Mouse (Mus musculus): ENCODE measurements around the gene Pparg. TPM values are rescaled to one million over a fixed set of nuclear protein-coding genes. Genes with fewer than 3 reads are reported as not detected.

Pparg gene
- polyA plus RNA-seq, 1 experiment from 2014 or later: 4.2 TPM

DNA sequence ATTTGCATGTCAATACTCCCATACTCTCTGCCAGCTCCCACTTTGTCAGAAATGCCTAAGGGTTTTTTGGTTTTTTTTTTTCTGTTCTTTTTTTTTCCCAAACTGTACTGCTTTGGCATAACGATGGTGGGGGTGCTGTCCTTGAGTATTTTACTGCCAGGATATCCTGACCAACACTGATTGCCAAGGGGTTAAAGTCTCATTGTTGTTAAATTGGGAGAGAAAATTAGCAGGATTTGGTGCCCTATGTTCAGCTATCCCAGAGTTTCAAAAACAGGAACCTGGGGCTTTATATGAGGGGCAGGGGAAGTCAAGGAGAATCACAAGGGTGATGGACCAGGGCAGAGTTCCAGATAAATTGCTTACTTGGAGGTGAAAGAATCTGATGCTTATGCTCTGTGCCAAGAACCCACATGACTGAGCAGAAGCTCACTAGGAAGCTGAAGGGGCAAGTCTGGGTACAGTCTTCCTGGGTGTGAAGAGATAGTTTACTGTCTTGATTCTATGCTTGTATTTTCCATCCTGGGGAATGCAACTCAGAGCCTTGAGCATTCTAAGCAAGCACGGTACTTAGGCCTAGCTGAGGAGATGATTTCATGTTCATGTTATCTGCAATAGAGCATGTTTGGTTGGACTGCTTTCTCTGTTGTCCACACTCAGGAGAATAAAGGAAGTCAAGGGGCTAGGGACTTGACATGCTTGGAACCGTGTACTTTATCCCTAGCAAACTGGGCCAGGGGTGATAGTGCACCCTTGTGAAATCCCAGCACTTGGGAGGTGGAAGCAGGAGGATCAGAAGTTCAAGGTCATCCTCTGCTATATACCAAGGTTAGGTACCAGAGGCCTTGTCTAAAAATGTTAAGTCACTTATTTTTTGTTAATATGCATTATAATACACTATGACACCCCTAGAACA lies 109.2 kb downstream of the Pparg start:
- ATAC-seq (ENCODE audit: borderline replicate concordance, extremely low read depth, low FRiP score, low TSS enrichment): no peak
- Histone ChIP-seq H3K4me1 (peaks cover 15% of the 10 kb centered on the region; the same call in 1 of the 2 replicates), H3K27ac (0 out of 2 replicates have a peak overlapping the region, but pooled peaks have one; percentile 15), H3K9me3 (no peaks in the 10 kb centered on the region), H3K9ac (no peak overlapping the region), H3K4me2 (no peak overlapping the region), H3K36me3 (no peaks in the 10 kb centered on the region), H3K27me3 (no peaks in the 10 kb centered on the region), H3K4me3 (no peak overlapping the region)
- WGBS: 57% methylated on average over 3 of the region's 3 CpGs

DNA sequence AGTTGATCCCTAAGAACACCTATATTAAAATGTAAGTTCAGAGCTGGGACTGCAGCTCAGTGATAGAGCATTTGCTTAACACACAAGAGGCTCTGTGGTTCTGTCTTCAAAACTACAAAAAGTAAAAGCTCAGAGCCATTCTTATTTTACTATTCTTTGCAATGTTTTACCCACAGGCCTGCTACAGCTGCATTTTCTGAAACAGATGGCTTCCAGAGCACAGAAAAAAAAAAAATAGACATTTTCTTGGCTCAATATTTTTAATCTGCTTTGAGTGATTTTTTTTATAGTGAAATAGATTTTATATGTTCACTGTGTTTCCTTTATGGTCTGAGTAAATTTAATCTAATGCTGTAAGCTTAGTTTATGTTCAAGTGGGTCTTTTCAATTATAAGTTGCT lies 111.2 kb downstream of the Pparg start:
- Histone ChIP-seq H3K27me3 (no peaks in the 10 kb centered on the region), H3K36me3 (no peaks in the 10 kb centered on the region), H3K9ac (no peak overlapping the region), H3K27ac (no peak overlapping the region), H3K4me1 (peaks cover 17% of the 10 kb centered on the region), H3K4me2 (no peak overlapping the region), H3K4me3 (no peak overlapping the region), H3K9me3 (no peaks in the 10 kb centered on the region)
- ATAC-seq (ENCODE audit: borderline replicate concordance, extremely low read depth, low FRiP score, low TSS enrichment): no peak

DNA sequence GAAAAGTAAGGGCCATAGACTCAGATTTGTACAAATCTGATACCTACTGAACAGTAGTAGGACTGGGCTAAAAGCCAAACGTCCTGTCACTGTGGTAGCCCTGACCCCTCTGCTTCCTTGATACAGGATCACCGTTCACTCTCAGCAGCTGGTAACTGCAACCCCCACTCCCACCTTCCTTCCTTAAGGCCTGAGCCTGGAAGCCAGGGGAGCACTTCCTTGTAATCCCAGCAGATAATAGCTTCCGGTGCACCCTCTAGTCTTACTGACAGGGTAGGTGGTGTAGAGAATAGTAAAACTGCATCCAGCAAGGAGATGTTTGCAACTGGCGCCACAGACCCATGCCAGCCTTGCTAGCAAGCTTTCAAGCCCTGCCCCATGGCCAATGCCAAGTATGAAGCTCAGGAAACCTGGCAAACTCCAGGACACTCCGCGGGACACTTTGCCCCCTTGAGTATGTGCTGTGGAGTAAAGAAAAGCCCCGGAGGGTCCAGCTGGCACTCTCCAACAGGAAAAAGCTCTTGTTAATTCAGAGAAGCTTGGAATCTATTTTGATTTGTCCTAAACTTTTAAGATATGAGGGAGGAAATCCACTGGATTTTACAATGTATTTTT lies 116.4 kb downstream of the Pparg start:
- no peak for ATAC-seq (ENCODE audit: borderline replicate concordance, extremely low read depth, low FRiP score, low TSS enrichment)
- no peaks in the 10 kb centered on the region for H3K9me3 ChIP-seq
- no peaks in the 10 kb centered on the region for H3K36me3 ChIP-seq
- H3K9ac ChIP-seq: no peak overlapping the region
- H3K4me2 ChIP-seq: no peak overlapping the region
- peaks cover 36% of the 10 kb centered on the region for H3K4me1 ChIP-seq
- no peak overlapping the region for H3K4me3 ChIP-seq
- 0 out of 2 replicates have a peak overlapping the region, but pooled peaks have one; percentile 25 for H3K27ac ChIP-seq
- WGBS: 43% methylated on average over 7 of the region's 7 CpGs
- no peaks in the 10 kb centered on the region for H3K27me3 ChIP-seq

DNA sequence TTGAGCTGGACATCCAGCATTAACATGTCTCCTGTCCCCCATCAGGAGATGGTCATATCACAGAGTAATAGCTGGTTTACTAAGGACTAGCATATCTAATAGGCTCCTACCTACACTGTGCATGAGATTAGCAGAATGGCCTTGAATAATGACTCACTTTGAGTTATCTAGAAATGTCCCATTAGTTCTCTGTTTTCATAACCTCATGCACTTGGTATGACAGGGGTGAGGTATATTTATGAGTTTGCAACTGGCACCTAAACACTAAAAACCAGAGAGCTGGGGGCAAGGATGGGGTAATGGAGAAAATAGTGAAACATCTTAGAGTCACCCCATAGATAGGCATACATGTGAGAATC lies 119.2 kb downstream of the Pparg start:
- H3K9ac ChIP-seq: no peak overlapping the region
- no peaks in the 10 kb centered on the region for H3K27me3 ChIP-seq
- no peaks in the 10 kb centered on the region for H3K9me3 ChIP-seq
- peak overlapping the region; percentile 69 for H3K27ac ChIP-seq
- no peak for ATAC-seq (ENCODE audit: borderline replicate concordance, extremely low read depth, low FRiP score, low TSS enrichment)
- H3K4me2 ChIP-seq: no peak overlapping the region
- no peaks in the 10 kb centered on the region for H3K36me3 ChIP-seq
- H3K4me3 ChIP-seq: no peak overlapping the region
- H3K4me1 ChIP-seq: peaks cover 36% of the 10 kb centered on the region

DNA sequence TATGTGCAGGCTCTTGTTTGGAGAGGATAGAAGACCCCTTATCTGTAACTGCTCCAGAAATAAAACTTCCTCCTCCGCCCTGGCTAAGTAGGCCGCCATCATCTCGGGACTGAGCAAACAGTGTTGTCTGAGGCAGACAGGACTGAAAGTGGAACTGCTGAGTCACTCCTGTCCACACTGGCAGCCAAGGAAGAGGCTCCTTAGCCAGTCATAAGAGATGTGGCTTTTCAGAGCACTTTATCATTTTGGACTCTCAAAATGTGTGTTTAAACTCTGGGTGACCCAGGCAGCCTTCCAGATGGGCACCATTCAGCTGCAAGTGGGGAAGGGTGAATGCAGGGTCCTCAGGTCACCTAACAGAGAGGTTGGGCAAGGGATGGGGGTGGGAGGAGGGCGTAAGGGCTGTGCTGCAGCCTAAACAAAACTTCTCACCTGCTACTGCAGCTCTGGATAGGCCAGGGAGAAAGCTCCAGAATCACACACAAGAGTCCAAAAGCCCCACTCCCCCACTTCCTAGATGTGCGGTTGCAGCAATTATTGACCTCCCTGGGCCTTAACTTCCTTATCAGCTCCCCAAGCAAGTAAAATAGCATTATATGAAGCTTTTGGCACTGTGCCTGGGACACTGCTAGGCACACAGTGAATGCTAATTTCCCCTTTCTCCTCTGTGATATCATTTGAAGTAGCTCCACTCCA lies 119.7 kb downstream of the Pparg start:
- peak; percentile 72 for ATAC-seq (ENCODE audit: borderline replicate concordance, extremely low read depth, low FRiP score, low TSS enrichment)
- 12% methylated on average over 5 of the region's 5 CpGs for WGBS
- Histone ChIP-seq H3K27me3 (no peaks in the 10 kb centered on the region), H3K9ac (no peak overlapping the region), H3K36me3 (no peaks in the 10 kb centered on the region), H3K9me3 (no peaks in the 10 kb centered on the region), H3K4me3 (no peak overlapping the region), H3K27ac (peak overlapping the region; percentile 69), H3K4me1 (peaks cover 37% of the 10 kb centered on the region), H3K4me2 (no peak overlapping the region)

DNA sequence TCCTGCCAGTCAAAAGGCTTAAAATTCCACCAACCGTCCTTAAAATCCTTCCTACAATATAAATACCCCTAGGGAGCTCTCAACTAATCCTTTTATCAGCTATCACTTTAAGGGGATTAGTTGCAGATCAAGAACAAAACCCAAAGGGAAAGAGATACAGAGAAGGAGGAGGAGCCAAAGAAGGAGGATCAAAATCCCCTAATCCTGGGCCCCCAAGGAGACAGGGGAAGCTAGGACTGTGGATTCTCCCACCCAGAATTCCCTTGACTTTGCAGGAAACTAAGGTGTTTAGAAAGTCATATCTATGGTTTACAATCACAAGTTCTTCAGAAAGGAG lies 120.2 kb downstream of the Pparg start:
- peaks cover 40% of the 10 kb centered on the region for H3K4me1 ChIP-seq
- no peak overlapping the region for H3K4me2 ChIP-seq
- peak overlapping the region; percentile 69; the same call in 1 of the 2 replicates for H3K27ac ChIP-seq
- H3K27me3 ChIP-seq: no peaks in the 10 kb centered on the region
- H3K9ac ChIP-seq: no peak overlapping the region
- H3K9me3 ChIP-seq: no peaks in the 10 kb centered on the region
- no peak overlapping the region for H3K4me3 ChIP-seq
- no peak for ATAC-seq (ENCODE audit: borderline replicate concordance, extremely low read depth, low FRiP score, low TSS enrichment)
- 8% methylated on average over 1 of the region's 1 CpGs for WGBS
- H3K36me3 ChIP-seq: no peaks in the 10 kb centered on the region

DNA sequence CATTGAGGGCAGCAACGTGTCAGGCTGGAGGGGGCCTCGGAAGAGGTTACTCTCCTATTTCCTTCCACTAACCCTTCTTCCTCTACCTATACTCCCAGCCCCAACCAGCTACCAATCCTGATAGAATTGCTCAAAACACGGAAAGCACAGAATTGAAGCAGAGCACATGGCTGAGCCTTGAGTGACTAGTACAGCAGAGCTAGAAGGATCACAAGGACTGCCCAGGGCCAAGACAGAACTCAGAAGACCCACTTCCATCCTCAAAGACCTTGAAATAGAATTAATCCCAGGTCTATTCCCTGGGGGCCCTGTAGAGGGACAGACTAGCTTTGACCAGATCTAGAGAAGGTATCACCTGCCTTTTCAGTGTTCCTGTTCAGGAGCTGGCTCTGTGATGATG lies 120.9 kb downstream of the Pparg start:
- ATAC-seq (ENCODE audit: borderline replicate concordance, extremely low read depth, low FRiP score, low TSS enrichment): no peak
- Histone ChIP-seq H3K9me3 (no peaks in the 10 kb centered on the region), H3K27me3 (no peaks in the 10 kb centered on the region), H3K4me3 (no peak overlapping the region), H3K9ac (no peak overlapping the region), H3K27ac (no peak overlapping the region), H3K4me1 (peaks cover 36% of the 10 kb centered on the region), H3K36me3 (no peaks in the 10 kb centered on the region), H3K4me2 (no peak overlapping the region)
- WGBS: 56% methylated on average over 3 of the region's 3 CpGs

DNA sequence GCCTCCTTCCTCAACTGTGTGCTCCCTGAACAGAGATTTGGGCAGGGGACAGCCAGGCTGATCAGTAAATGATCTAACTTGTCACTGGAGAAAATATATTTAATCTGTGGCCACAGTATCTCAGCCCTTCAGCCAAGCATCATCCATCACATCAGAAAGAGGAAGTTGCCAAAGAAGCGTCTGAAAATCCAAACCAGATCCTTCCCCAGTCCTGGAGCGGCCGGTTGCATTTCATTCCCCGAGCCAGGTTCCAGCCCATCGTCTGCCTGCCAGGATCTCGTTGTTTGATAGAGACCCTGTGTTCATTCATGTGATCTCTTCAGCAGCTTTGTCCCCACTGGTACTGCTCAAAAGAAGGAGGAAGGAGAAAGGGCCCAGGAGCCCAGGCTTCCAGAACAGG lies 124.9 kb downstream of the Pparg start:
- no peak overlapping the region for H3K4me3 ChIP-seq
- no peak overlapping the region for H3K9ac ChIP-seq
- ATAC-seq (ENCODE audit: borderline replicate concordance, extremely low read depth, low FRiP score, low TSS enrichment): peak; percentile 46; the same call in 1 of the 2 replicates
- H3K27ac ChIP-seq: peak overlapping the region; percentile 1; the same call in 1 of the 2 replicates
- 40% methylated on average over 6 of the region's 6 CpGs for WGBS
- peaks cover 12% of the 10 kb centered on the region for H3K4me1 ChIP-seq
- no peaks in the 10 kb centered on the region for H3K9me3 ChIP-seq
- H3K4me2 ChIP-seq: no peak overlapping the region
- no peaks in the 10 kb centered on the region for H3K27me3 ChIP-seq
- H3K36me3 ChIP-seq: no peaks in the 10 kb centered on the region

DNA sequence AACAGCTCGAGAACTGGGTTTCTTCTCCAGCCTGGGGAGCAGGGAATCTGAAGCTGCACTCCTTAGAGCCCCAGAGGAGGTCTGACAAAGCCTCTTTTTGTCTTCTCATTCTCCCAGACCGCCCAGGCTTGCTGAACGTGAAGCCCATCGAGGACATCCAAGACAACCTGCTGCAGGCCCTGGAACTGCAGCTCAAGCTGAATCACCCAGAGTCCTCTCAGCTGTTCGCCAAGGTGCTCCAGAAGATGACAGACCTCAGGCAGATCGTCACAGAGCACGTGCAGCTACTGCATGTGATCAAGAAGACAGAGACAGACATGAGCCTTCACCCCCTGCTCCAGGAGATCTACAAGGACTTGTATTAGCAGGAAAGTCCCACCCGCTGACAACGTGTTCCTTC lies 129.1 kb downstream of the Pparg start:
- no peak for ATAC-seq (ENCODE audit: borderline replicate concordance, extremely low read depth, low FRiP score, low TSS enrichment)
- Histone ChIP-seq H3K36me3 (no peaks in the 10 kb centered on the region), H3K4me2 (no peak overlapping the region), H3K27me3 (no peaks in the 10 kb centered on the region), H3K27ac (no peak overlapping the region), H3K4me3 (no peak overlapping the region), H3K9ac (no peak overlapping the region), H3K4me1 (peaks cover 11% of the 10 kb centered on the region; the same call in 1 of the 2 replicates), H3K9me3 (no peaks in the 10 kb centered on the region)
- WGBS: 81% methylated on average over 9 of the region's 9 CpGs

DNA sequence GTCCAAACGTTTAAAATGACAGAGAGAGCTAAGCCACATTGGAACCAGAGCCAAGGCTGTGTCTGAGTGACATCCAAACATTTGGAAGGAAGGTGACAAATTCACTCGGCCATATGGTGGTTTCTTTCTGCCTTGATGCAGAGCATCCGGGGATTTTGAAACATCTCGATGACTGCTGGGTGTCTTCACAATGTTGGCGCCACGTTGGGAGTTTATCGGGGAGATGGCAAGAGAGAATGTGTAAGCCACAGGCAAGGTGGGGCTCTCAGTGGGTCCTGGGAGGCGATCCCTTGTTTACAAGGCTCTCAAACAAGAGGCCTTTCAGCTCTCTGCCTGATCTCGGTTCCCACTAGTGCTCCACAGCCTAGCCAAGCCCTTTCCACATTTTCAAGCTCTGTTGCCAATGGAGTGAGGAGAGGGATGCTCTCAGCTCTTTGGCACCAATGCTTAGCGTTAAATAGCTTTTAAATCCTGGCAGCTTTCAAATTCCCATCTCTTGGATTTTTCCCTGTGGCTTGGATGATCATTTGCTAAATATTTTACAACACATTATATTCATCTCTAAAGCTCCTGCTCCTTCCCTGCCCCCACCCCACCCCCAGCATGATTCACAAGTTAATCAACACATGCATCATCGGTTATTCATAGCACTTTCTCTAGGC lies 132.3 kb downstream of the Pparg start:
- ATAC-seq (ENCODE audit: borderline replicate concordance, extremely low read depth, low FRiP score, low TSS enrichment): peak; percentile 76
- no peaks in the 10 kb centered on the region for H3K27me3 ChIP-seq
- no peak overlapping the region for H3K4me2 ChIP-seq
- no peaks in the 10 kb centered on the region for H3K36me3 ChIP-seq
- H3K27ac ChIP-seq: peak overlapping the region; percentile 73
- WGBS: 35% methylated on average over 11 of the region's 11 CpGs
- no peak overlapping the region for H3K4me3 ChIP-seq
- no peaks in the 10 kb centered on the region for H3K9me3 ChIP-seq
- no peak overlapping the region for H3K9ac ChIP-seq
- H3K4me1 ChIP-seq: peaks cover 7% of the 10 kb centered on the region; the same call in 1 of the 2 replicates

DNA sequence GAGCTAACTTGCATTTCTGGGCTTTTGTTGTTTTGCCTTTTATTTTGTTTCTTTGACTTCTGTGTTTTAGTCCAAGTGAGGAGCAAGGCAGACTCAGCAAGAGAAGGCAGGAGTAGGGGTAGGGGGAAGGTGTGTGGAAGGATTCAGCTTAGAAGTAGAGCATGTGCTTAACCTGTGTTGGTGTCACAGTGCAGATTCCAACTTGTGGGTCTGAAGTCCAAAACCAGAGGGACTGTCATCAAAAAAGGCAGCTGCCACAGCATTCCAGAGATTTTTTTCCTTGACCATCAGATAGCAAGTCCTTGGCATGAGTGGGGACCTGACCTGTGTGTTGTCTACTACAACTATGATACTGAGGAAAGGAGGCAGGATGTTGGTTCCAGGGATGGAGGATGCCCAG lies 133.1 kb downstream of the Pparg start:
- Histone ChIP-seq H3K4me2 (no peak overlapping the region), H3K27ac (peak overlapping the region; percentile 73), H3K4me3 (no peak overlapping the region), H3K9ac (no peak overlapping the region), H3K27me3 (no peaks in the 10 kb centered on the region), H3K9me3 (no peaks in the 10 kb centered on the region), H3K4me1 (peaks cover 7% of the 10 kb centered on the region; the same call in 1 of the 2 replicates), H3K36me3 (no peaks in the 10 kb centered on the region)
- ATAC-seq (ENCODE audit: borderline replicate concordance, extremely low read depth, low FRiP score, low TSS enrichment): no peak
